Mouse (Mus musculus) MEL (cell line): ENCODE data around the gene Lat2. TPM values are rescaled to one million over a fixed set of nuclear protein-coding genes. Genes with fewer than 3 reads are reported as not detected.

Experiments used
- DNase-seq: peaks from one replicate; pipeline ENCODE4 v3.0.0; 2011; ENCODE audit warnings: low read depth, low spot score
- H3K27ac ChIP-seq: 2 replicates; pipeline ENCODE4 v1.5.1; 2012; ENCODE audit warnings: low read depth, mild to moderate bottlenecking, control low read depth, low read length, moderate library complexity; ENCODE audit not compliant: control insufficient read depth
- H3K27me3 ChIP-seq, 2 experiments: fragments of 150-350 bp in 1 of 2; sonication (generic) in 1 of 2; 2 replicates each; pipeline ENCODE4 v1.6.1; 2012; ENCODE audit warnings: low read length in 2 of 2, mild to moderate bottlenecking in 2 of 2, improper control_type of control experiment in 1 of 2, moderate library complexity in 1 of 2; ENCODE audit not compliant: insufficient read depth in 2 of 2, control insufficient read depth in 1 of 2
- H3K36me3 ChIP-seq, 2 experiments: 2 replicates each; pipeline ENCODE4 v1.6.1; 2012 to 2014; ENCODE audit warnings: low read length in 2 of 2, improper control_type of control experiment in 1 of 2, inconsistent platforms in 1 of 2, mild to moderate bottlenecking in 1 of 2; ENCODE audit not compliant: insufficient read depth in 2 of 2, control insufficient read depth in 1 of 2
- H3K4me1 ChIP-seq, 2 experiments: fragments of 150-350 bp in 1 of 2; sonication (generic) in 1 of 2; 2 replicates each; pipeline ENCODE4 v1.6.1; 2012; ENCODE audit warnings: low read length in 2 of 2, improper control_type of control experiment in 1 of 2, mild to moderate bottlenecking in 1 of 2; ENCODE audit not compliant: insufficient read depth in 2 of 2, control insufficient read depth in 1 of 2
- H3K4me3 ChIP-seq, 2 experiments: fragments of 150-350 bp in 1 of 2; sonication (generic) in 1 of 2; 2 replicates each; pipeline ENCODE4 v1.5.1; 2012; ENCODE audit warnings: low read depth in 2 of 2, low read length in 2 of 2, mild to moderate bottlenecking in 2 of 2, moderate library complexity in 2 of 2, control low read depth in 1 of 2, improper control_type of control experiment in 1 of 2; ENCODE audit not compliant: control insufficient read depth in 1 of 2, insufficient read depth in 1 of 2
- H3K79me2 ChIP-seq: 2 replicates; pipeline ENCODE4 v1.6.1; 2012; ENCODE audit warnings: mild to moderate bottlenecking, low read length, moderate library complexity; ENCODE audit not compliant: control insufficient read depth, poor library complexity, insufficient read depth
- H3K9ac ChIP-seq: 2 replicates; pipeline ENCODE4 v1.6.1; 2012; ENCODE audit warnings: low read depth, mild to moderate bottlenecking, control low read depth, low read length, moderate library complexity; ENCODE audit not compliant: control insufficient read depth, poor library complexity, severe bottlenecking
- H3K9me3 ChIP-seq: fragments of 150-350 bp; sonication (generic); replicated peaks from 2 replicates; pipeline ENCODE4 v1.6.1; 2012; ENCODE audit warnings: mild to moderate bottlenecking, low read length, improper control_type of control experiment, moderate library complexity; ENCODE audit not compliant: insufficient read depth
- BHLHE40 ChIP-seq: IDR thresholded peaks from 2 replicates; pipeline ENCODE4 v1.6.1; 2012; ENCODE audit warnings: low read depth, mild to moderate bottlenecking, inconsistent platforms, low read length, improper control_type of control experiment, borderline replicate concordance
- E2F4 ChIP-seq: IDR thresholded peaks from 2 replicates; pipeline ENCODE4 v1.6.1; 2011; ENCODE audit warnings: low read depth, low read length, improper control_type of control experiment, borderline replicate concordance
- ELF1 ChIP-seq: IDR thresholded peaks from 2 replicates; pipeline ENCODE4 v1.6.1; 2014; ENCODE audit warnings: low read depth, mild to moderate bottlenecking, inconsistent platforms, low read length, improper control_type of control experiment, moderate library complexity
- EP300 ChIP-seq, 2 experiments: IDR thresholded peaks; 2 replicates each; pipeline ENCODE4 v1.6.1; 2011; ENCODE audit warnings: improper control_type of control experiment in 2 of 2, low read length in 2 of 2, low read depth in 1 of 2, mild to moderate bottlenecking in 1 of 2
- ETS1 ChIP-seq: IDR thresholded peaks from 2 replicates; pipeline ENCODE4 v1.6.1; 2012; ENCODE audit warnings: low read depth, mild to moderate bottlenecking, inconsistent platforms, low read length, improper control_type of control experiment, moderate library complexity
- GABPA ChIP-seq: IDR thresholded peaks from 2 replicates; pipeline ENCODE4 v1.6.1; 2012; ENCODE audit warnings: low read depth, mild to moderate bottlenecking, inconsistent platforms, low read length, improper control_type of control experiment, moderate library complexity
- GATA1 ChIP-seq: IDR thresholded peaks from 2 replicates; pipeline ENCODE4 v1.6.1; 2011; ENCODE audit warnings: low read depth, low read length, improper control_type of control experiment
- HCFC1 ChIP-seq: IDR thresholded peaks from 2 replicates; pipeline ENCODE4 v1.6.1; 2012; ENCODE audit warnings: low read depth, mild to moderate bottlenecking, inconsistent platforms, low read length, improper control_type of control experiment, moderate library complexity
- JUND ChIP-seq: IDR thresholded peaks from 2 replicates; pipeline ENCODE4 v1.6.1; 2011; ENCODE audit warnings: low read depth, mild to moderate bottlenecking, improper control_type of control experiment, low read length
- KAT2A ChIP-seq: conservative IDR thresholded peaks from 2 replicates; pipeline ENCODE4 v1.6.1; 2012; ENCODE audit warnings: low read depth, low read length, improper control_type of control experiment, inconsistent platforms
- MAFK ChIP-seq: IDR thresholded peaks from 2 replicates; pipeline ENCODE4 v1.6.1; 2011; ENCODE audit warnings: low read depth, mild to moderate bottlenecking, low read length, improper control_type of control experiment, borderline replicate concordance
- MAX ChIP-seq: IDR thresholded peaks from 2 replicates; pipeline ENCODE4 v1.6.1; 2011; ENCODE audit warnings: low read length, improper control_type of control experiment
- MAZ ChIP-seq: IDR thresholded peaks from 2 replicates; pipeline ENCODE4 v1.6.1; 2012; ENCODE audit warnings: low read depth, mild to moderate bottlenecking, inconsistent platforms, low read length, improper control_type of control experiment
- MEF2A ChIP-seq: IDR thresholded peaks from 2 replicates; pipeline ENCODE4 v1.6.1; 2014; ENCODE audit warnings: low read depth, mild to moderate bottlenecking, inconsistent platforms, low read length, improper control_type of control experiment; ENCODE audit not compliant: poor library complexity, insufficient replicate concordance, severe bottlenecking; ENCODE audit errors: extremely low read depth
- MXI1 ChIP-seq: IDR thresholded peaks from 2 replicates; pipeline ENCODE4 v1.6.1; 2011; ENCODE audit warnings: mild to moderate bottlenecking, low read depth, low read length, improper control_type of control experiment
- MYB ChIP-seq: IDR thresholded peaks from 2 replicates; pipeline ENCODE4 v1.6.1; 2011; ENCODE audit warnings: mild to moderate bottlenecking, low read depth, low read length, improper control_type of control experiment
- MYC ChIP-seq: IDR thresholded peaks from 2 replicates; pipeline ENCODE4 v1.6.1; 2011; ENCODE audit warnings: low read depth, mild to moderate bottlenecking, low read length, improper control_type of control experiment, moderate library complexity
- NELFE ChIP-seq: IDR thresholded peaks from 2 replicates; pipeline ENCODE4 v1.6.1; 2011; ENCODE audit warnings: low read depth, low read length, improper control_type of control experiment
- POLR2A ChIP-seq, 2 experiments: IDR thresholded peaks; 2 replicates each; pipeline ENCODE4 v1.6.1; 2011 to 2012; ENCODE audit warnings: low read length in 2 of 2, mild to moderate bottlenecking in 2 of 2, control low read depth in 1 of 2, improper control_type of control experiment in 1 of 2, low read depth in 1 of 2, moderate library complexity in 1 of 2; ENCODE audit not compliant: control insufficient read depth in 1 of 2, insufficient read depth in 1 of 2, poor library complexity in 1 of 2
- POLR2AphosphoS2 ChIP-seq: IDR thresholded peaks from 2 replicates; pipeline ENCODE4 v1.6.1; 2011; ENCODE audit warnings: low read length, improper control_type of control experiment
- POLR2AphosphoS5 ChIP-seq: IDR thresholded peaks from 2 replicates; pipeline ENCODE4 v1.6.1; 2012; ENCODE audit warnings: low read depth, borderline replicate concordance, mild to moderate bottlenecking, inconsistent platforms, low read length, moderate library complexity, mixed read lengths
- RCOR1 ChIP-seq: IDR thresholded peaks from 2 replicates; pipeline ENCODE4 v1.6.1; 2012; ENCODE audit warnings: low read depth, mild to moderate bottlenecking, inconsistent platforms, low read length, improper control_type of control experiment
- SIN3A ChIP-seq: IDR thresholded peaks from 2 replicates; pipeline ENCODE4 v1.6.1; 2012; ENCODE audit warnings: low read length, improper control_type of control experiment, inconsistent platforms
- SMC3 ChIP-seq: IDR thresholded peaks from 2 replicates; pipeline ENCODE4 v1.6.1; 2011; ENCODE audit warnings: low read depth, low read length, improper control_type of control experiment
- TAL1 ChIP-seq: IDR thresholded peaks from 2 replicates; pipeline ENCODE4 v1.6.1; 2012; ENCODE audit warnings: mild to moderate bottlenecking, inconsistent platforms, low read length, moderate library complexity, mixed read lengths
- TBP ChIP-seq: IDR thresholded peaks from 2 replicates; pipeline ENCODE4 v1.8.0; 2011; ENCODE audit warnings: low read depth, low read length, improper control_type of control experiment
- TCF12 ChIP-seq: IDR thresholded peaks from 2 replicates; pipeline ENCODE4 v1.6.1; 2014; ENCODE audit warnings: low read depth, mild to moderate bottlenecking, inconsistent platforms, low read length, improper control_type of control experiment, moderate library complexity
- UBTF ChIP-seq: IDR thresholded peaks from 2 replicates; pipeline ENCODE4 v1.6.1; 2012; ENCODE audit warnings: low read depth, mild to moderate bottlenecking, inconsistent platforms, low read length, improper control_type of control experiment, moderate library complexity, borderline replicate concordance; ENCODE audit not compliant: insufficient read depth
- USF1 ChIP-seq: IDR thresholded peaks from 2 replicates; pipeline ENCODE4 v1.6.1; 2014; ENCODE audit warnings: low read depth, mild to moderate bottlenecking, inconsistent platforms, low read length, improper control_type of control experiment, moderate library complexity
- USF2 ChIP-seq, 2 experiments: IDR thresholded peaks; 2 replicates each; pipeline ENCODE4 v1.6.1; 2011 to 2012; ENCODE audit warnings: improper control_type of control experiment in 2 of 2, low read length in 2 of 2, borderline replicate concordance in 1 of 2, inconsistent platforms in 1 of 2, low read depth in 1 of 2, mild to moderate bottlenecking in 1 of 2; ENCODE audit not compliant: insufficient read depth in 1 of 2
- ZC3H11A ChIP-seq: IDR thresholded peaks from 2 replicates; pipeline ENCODE4 v1.6.1; 2012; ENCODE audit warnings: low read depth, mild to moderate bottlenecking, inconsistent platforms, low read length, improper control_type of control experiment
- ZKSCAN1 ChIP-seq: IDR thresholded peaks from 2 replicates; pipeline ENCODE4 v1.6.1; 2012; ENCODE audit warnings: low read depth, mild to moderate bottlenecking, inconsistent platforms, low read length, improper control_type of control experiment, moderate library complexity
- ZMIZ1 ChIP-seq: IDR thresholded peaks from 2 replicates; pipeline ENCODE4 v1.6.1; 2012; ENCODE audit warnings: low read depth, mild to moderate bottlenecking, inconsistent platforms, low read length, improper control_type of control experiment, moderate library complexity
- ZNF384 ChIP-seq: IDR thresholded peaks from 2 replicates; pipeline ENCODE4 v1.6.1; 2012; ENCODE audit warnings: low read depth, mild to moderate bottlenecking, inconsistent platforms, low read length, improper control_type of control experiment
- polyA plus RNA-seq, 2 experiments: library from polyadenylated mRNA; stranded (reverse) in 1 of 2; unstranded in 1 of 2; fragments of >175 nt in 1 of 2; fragments of >200 nt in 1 of 2; gene quantifications; 2 replicates each; pipeline versions ENCODE4 v1.2.1 to v1.2.4; 2012; ENCODE audit warnings: low replicate concordance in 2 of 2, low read depth in 1 of 2; ENCODE audit not compliant: insufficient read length in 2 of 2, insufficient read depth in 1 of 2, missing spikeins in 1 of 2
- total RNA-seq: library from RNA; depleted of rRNA; stranded (reverse); fragments of 300-350 nt; gene quantifications from 2 replicates; pipeline ENCODE4 v1.2.3, GENCODE M21; 2012

Gene Lat2
- total and polyA plus RNA-seq, 3 experiments = 0.79 to 0.92 TPM; not detected in 1

GRCm38 (mm10) chr5:134584798-134585197 is 30.0 kb downstream of the Lat2 start:
- Histone ChIP-seq H3K9ac (peak overlapping the region; percentile 90), H3K9me3 (no peaks in the 10 kb centered on the region), H3K79me2 (peaks cover 24% of the 10 kb centered on the region), H3K4me3 (peak overlapping the region in 1 of 2 experiments; percentile 38; a peak in 1 of 4 replicates), H3K4me1 (peaks cover 2 to 21% of the 10 kb centered on the region in 2 experiments), H3K27ac (peak overlapping the region; percentile 98)
- DNase-seq = peak; percentile 87
- no peak for TF ChIP-seq KAT2A
- peak; percentile 76 for TF ChIP-seq RCOR1
- no peak for TF ChIP-seq USF2 (IDR thresholded peaks at IDR 0.05; ENCODE audit: borderline replicate concordance in 1 of 2, insufficient read depth in 1 of 2, low read depth in 1 of 2, low read length in 2 of 2)
- TF ChIP-seq ZKSCAN1 = no peak
- TF ChIP-seq ETS1 = peak; percentile 92
- TF ChIP-seq MXI1 = peak; percentile 94; the same call in 1 of the 2 replicates
- TF ChIP-seq ZC3H11A = no peak
- TF ChIP-seq HCFC1 = no peak
- no peak for TF ChIP-seq BHLHE40
- TF ChIP-seq EP300 (IDR thresholded peaks at IDR 0.05; ENCODE audit: low read depth in 1 of 2, low read length in 2 of 2) = peak; percentile 93 to 94
- TF ChIP-seq TBP = peak; percentile 76
- peak; percentile 92 for TF ChIP-seq SIN3A
- no peak for TF ChIP-seq JUND
- peak; percentile 84 for TF ChIP-seq TCF12
- no peak for TF ChIP-seq UBTF
- peak; percentile 80 for TF ChIP-seq ZNF384
- peak; percentile 26; the same call in 1 of the 2 replicates for TF ChIP-seq NELFE
- TF ChIP-seq POLR2A (IDR thresholded peaks at IDR 0.05; ENCODE audit: control insufficient read depth in 1 of 2, insufficient read depth in 1 of 2, low read depth in 1 of 2, low read length in 2 of 2, poor library complexity in 1 of 2) = peak in 1 of 2 experiments; percentile 47; a peak in 2 of 4 replicates
- no peak for TF ChIP-seq POLR2AphosphoS5
- no peak for TF ChIP-seq E2F4
- TF ChIP-seq ELF1 = no peak
- no peak for TF ChIP-seq GABPA
- peak; percentile 57; the same call in 1 of the 2 replicates for TF ChIP-seq MAX
- TF ChIP-seq TAL1 = peak; percentile 85
- TF ChIP-seq MYB = no peak
- TF ChIP-seq MEF2A = no peak
- no peak for TF ChIP-seq SMC3
- peak; percentile 61; the same call in 1 of the 2 replicates for TF ChIP-seq MYC
- TF ChIP-seq USF1 = no peak
- TF ChIP-seq MAZ = no peak
- no peak for TF ChIP-seq MAFK
- TF ChIP-seq ZMIZ1 = no peak; the same call in 1 of the 2 replicates
- TF ChIP-seq GATA1 = peak; percentile 89
- no peak for TF ChIP-seq POLR2AphosphoS2
- TF ChIP-seq, all 39 proteins: peak for 14
- no peaks in the 10 kb centered on the region for H3K27me3 ChIP-seq
- H3K36me3 ChIP-seq = peaks cover under 1 to 20% of the 10 kb centered on the region in 2 experiments; a peak in 3 of 4 replicates
